Mouse (Mus musculus): ENCODE measurements around the gene B4galnt2.

- no peak for TF ChIP-seq CTCF (IDR thresholded peaks at IDR 0.05; ENCODE audit: control insufficient read depth, insufficient read depth, insufficient read length)
- no peak for TF ChIP-seq USF1 (IDR thresholded peaks at IDR 0.05; ENCODE audit: low read depth)
- no peak for TF ChIP-seq CEBPB (IDR thresholded peaks at IDR 0.05; ENCODE audit: low read depth)
- no peak for TF ChIP-seq MYOD1 (IDR thresholded peaks at IDR 0.05; ENCODE audit: control insufficient read depth, insufficient read length, low read depth)
- no peak for TF ChIP-seq MAX (IDR thresholded peaks at IDR 0.05)
- no peak for TF ChIP-seq MYOG (IDR thresholded peaks at IDR 0.05; ENCODE audit: control insufficient read depth, extremely low read depth, insufficient read length)
Measured at GRCm38 (mm10) chr11:95834742-95835710, 79.7 kb downstream of the B4galnt2 start.
